Mouse (Mus musculus) testis, adult 2 months (tissue): Measurements from ENCODE around the gene Mylip.

Experiments used
- CTCF ChIP-seq: fragments of 200-500 bp; IDR thresholded peaks from 2 replicates; pipeline ENCODE4 v1.5.1; 2012; ENCODE audit warnings: low read depth, mild to moderate bottlenecking, inconsistent platforms, low read length, moderate library complexity; ENCODE audit not compliant: control insufficient read depth, insufficient read depth, insufficient replicate concordance
- POLR2A ChIP-seq: fragments of 200-500 bp; IDR thresholded peaks from 2 replicates; pipeline ENCODE4 v1.6.1; 2012; ENCODE audit warnings: low read depth, mild to moderate bottlenecking, inconsistent platforms, low read length, moderate library complexity; ENCODE audit not compliant: control insufficient read depth

GRCm38 (mm10) chr13:45358208-45358607 is 31.3 kb upstream of the Mylip start:
- no peak for TF ChIP-seq CTCF
- no peak for TF ChIP-seq POLR2A
